Mouse (Mus musculus) embryonic stem cell, embryonic (primary cell): ENCODE measurements at regions not wholly inside any gene's neighbourhood (a gene's known extent, or its start where the extent isn't known, plus 50 kb on each side); places are given as distances from the start of the nearest gene placed in this dataset.

Source experiments
- CTCF ChIA-PET, 4 experiments: fragments of 300-600 bp in 2 of 4; fragments of 350-600 bp in 2 of 4; sonication (Branson Sonifier 250); formaldehyde crosslinking; loops; one replicate each; lab custom pipeline; 2022; ENCODE audit warnings: inconsistent platforms in 2 of 4; lab: Charles Lee
- POLR2A ChIA-PET, 4 experiments: fragments of 300-600 bp in 2 of 4; fragments of 350-600 bp in 2 of 4; sonication (Branson Sonifier 250); formaldehyde crosslinking; loops; one replicate each; lab custom pipeline; 2022; ENCODE audit warnings: antibody characterized with exemption in 4 of 4, inconsistent platforms in 1 of 4; lab: Charles Lee

DNA sequence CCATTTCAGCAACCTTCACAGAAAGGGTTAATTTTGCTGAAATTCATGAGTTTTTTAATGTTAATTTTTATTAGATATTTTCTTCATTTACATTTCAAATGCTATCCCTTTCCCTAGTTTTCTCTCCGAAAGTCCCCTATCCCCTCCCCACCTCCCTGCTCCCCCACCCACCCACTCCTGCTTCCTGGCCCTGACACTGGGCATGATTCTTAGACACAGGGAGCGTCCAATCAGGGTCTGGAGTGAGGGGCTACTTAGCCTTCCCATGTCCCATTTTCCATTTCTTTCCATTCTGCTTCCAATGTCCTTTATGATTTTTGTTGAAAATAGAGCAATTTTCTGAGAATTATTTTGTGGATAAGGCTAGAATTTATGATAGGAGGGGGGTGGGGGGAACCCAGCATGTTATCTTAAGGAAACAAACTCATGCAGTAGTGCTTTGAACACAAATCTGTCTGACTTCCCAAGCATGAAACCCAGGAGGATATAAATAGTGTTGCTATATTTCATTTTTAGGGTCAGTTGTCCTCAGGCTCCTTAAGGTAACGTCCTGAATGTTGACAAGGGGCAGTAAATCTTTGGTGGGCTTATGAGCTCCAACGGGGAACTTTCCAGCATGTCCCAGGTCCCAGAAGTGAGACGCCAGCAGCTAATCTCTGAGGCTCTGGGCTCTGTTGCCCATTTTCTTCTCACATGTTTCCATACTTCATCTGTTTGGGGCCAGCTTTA, 254.0 kb downstream of the 4930544G11Rik start:
- POLR2A ChIA-PET = interaction anchor here in 1 of 4 experiments (0.9 kb wide), 1 partner anchor 193 kb away, joined by 3 read pairs; no protein-coding TSS in a partner anchor
- CTCF ChIA-PET = no interaction called here

- ChIA-PET CTCF (interaction anchor here in 1 of 4 experiments (0.7 kb wide), 1 partner anchor 20 kb away, joined by 3 read pairs; no protein-coding TSS in a partner anchor), POLR2A (interaction anchor here in 1 of 4 experiments (0.6 kb wide), 1 partner anchor 571 kb away, joined by 3 read pairs; no protein-coding TSS in a partner anchor)
These were observed 265.1 kb downstream of the 4930544G11Rik start for GRCm38 (mm10) chr6:66217543-66217942.

GRCm38 (mm10) chr6:66224164-66224903, 271.9 kb downstream of the 4930544G11Rik start:
- ChIA-PET CTCF (no interaction called here), POLR2A (no interaction called here)

DNA sequence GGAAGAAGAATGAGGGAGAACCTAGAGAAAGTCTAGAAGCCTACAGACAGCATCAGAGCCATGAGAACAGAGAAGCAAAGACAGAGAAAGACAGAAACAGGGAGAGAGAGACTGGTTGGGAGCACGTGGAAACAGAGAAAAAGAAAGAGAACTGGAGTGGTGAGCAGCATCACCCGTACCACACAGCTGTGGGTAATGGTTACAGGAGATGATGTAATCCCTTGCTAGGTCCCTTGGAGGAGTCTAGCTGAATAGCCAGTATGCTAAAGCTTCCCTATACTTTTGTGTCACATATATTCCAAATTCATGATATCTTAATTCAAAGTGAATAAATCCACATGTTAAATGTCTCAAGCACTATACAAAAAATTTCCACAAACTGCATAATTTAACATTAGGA, 284.0 kb downstream of the 4930544G11Rik start:
- CTCF ChIA-PET = no interaction called here
- POLR2A ChIA-PET = no interaction called here

- CTCF ChIA-PET = no interaction called here
- POLR2A ChIA-PET = no interaction called here
These were observed 279.8 kb upstream of the Mad2l1 start for GRCm38 (mm10) chr6:66255378-66255777.

- ChIA-PET CTCF (no interaction called here), POLR2A (no interaction called here)
These were observed 271.8 kb upstream of the Mad2l1 start for GRCm38 (mm10) chr6:66263429-66263828.

DNA sequence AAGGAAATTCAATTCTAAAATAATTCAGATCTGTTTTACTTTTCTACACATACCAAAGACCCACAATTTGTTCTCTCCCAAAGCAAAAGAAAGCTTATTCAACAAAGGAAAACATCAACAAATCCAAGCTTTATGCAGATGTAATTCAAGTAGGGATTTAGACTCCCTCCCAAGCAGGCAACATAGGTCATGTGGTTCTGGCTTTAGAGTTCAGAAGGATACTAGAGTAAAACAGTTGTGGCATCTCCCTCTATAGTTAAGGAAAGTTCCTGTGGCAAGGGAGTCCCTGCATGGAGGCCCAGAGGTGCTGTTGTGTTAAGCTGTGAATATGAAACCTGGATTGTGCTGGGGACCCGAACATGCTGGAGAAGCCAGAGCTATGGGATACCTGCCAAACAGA, 271.3 kb upstream of the Mad2l1 start:
- CTCF ChIA-PET = no interaction called here
- POLR2A ChIA-PET = no interaction called here

- ChIA-PET POLR2A (no interaction called here), CTCF (no interaction called here)
These were observed 266.8 kb upstream of the Mad2l1 start for GRCm38 (mm10) chr6:66268427-66268826.

GRCm38 (mm10) chr6:66271414-66272206, 263.6 kb upstream of the Mad2l1 start:
- CTCF ChIA-PET = no interaction called here

GRCm38 (mm10) chr6:66272216-66272615, 263.0 kb upstream of the Mad2l1 start:
- CTCF ChIA-PET = no interaction called here
- POLR2A ChIA-PET = no interaction called here

More at GRCm38 (mm10) chr6:66271414-66272206, 263.6 kb upstream of the Mad2l1 start:
- POLR2A ChIA-PET = no interaction called here

DNA sequence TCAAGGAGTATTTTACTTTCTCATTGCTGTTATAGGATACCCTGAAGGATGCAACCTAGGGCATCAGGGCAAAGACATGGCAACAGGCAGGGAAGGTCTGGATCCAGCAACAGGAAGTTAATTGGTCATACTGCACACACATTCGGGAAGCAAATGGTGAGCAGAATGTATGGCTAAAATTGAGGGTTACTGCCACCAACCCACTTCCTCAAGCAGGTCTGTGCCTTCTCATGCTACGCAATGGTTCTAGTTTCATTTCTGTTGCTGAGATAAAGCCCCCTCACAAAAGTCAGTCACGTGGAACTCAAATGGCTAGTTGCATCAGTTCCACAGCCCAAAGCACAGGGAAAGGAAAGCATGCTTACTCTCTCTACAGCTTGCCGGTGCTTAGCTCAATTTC, 260.5 kb upstream of the Mad2l1 start:
- CTCF ChIA-PET = no interaction called here
- POLR2A ChIA-PET = no interaction called here

DNA sequence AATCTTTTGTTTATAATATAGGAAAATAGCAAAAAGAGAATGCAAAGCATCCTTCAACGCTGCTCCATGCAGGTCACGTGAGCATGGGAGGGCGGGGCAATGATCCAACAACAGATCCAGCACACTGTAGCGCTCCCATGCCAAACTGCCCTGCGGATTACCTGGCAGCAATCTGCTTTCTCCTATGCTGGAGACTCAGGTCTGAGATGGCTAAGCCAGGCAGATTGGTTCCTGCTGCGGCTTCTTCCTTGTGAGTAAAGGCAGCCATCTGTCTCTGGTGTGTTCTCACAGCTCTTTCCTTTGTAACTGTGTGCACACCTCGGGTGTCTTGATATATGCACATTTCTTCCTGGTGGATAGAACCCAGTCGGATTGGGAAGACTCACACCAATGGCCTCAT, 254.5 kb upstream of the Mad2l1 start:
- POLR2A ChIA-PET = no interaction called here
- CTCF ChIA-PET = no interaction called here

GRCm38 (mm10) chr6:66282566-66283115, 252.5 kb upstream of the Mad2l1 start:
- ChIA-PET POLR2A (interaction anchor here in 1 of 4 experiments (0.6 kb wide), 1 partner anchor 172 kb away, joined by 3 read pairs; no protein-coding TSS in a partner anchor), CTCF (no interaction called here)

- POLR2A ChIA-PET = no interaction called here
- CTCF ChIA-PET = no interaction called here
These were observed 251.7 kb upstream of the Mad2l1 start for GRCm38 (mm10) chr6:66283521-66283920.

GRCm38 (mm10) chr6:66287607-66288006, 247.6 kb upstream of the Mad2l1 start:
- ChIA-PET CTCF (no interaction called here), POLR2A (no interaction called here)

DNA sequence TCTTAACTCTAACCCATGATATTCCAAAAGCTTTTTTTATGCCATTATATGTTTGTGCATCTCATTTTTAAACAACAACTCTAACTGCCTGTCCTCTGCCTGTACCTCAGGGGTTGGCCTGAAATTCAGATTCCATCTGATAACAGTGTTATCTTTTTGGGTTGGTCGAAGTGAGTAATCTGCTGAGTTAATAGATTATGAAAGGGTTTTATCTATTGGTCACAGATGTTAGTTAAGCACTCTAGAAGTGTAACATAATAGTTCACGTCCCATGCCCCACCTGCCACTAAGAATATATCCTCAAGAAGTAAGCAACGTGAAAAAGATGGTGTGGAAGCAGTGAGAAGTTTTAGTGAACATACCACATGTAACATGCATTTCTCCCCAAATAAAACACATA, 246.0 kb upstream of the Mad2l1 start:
- POLR2A ChIA-PET = no interaction called here
- CTCF ChIA-PET = no interaction called here

- ChIA-PET CTCF (no interaction called here), POLR2A (no interaction called here)
These were observed 243.6 kb upstream of the Mad2l1 start for GRCm38 (mm10) chr6:66291576-66291975.

DNA sequence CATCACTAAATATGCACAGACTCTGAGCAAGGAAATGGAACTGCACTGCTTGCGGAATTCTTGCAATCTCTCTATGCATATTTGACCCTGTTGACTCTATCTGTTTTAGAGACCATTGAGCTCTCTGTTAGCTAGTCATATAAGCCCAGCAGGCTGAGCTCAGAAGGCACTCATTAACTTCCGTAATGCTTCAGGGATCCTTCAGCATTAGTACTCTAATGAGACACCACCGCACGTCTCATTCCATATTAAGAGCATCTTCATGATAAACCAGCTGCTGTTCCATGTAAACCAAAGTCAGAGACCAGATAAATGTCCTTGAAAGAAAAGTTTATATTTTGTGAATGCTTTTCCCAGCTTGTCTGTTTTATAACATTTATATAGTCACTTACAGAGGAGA, 237.1 kb upstream of the Mad2l1 start:
- ChIA-PET CTCF (no interaction called here), POLR2A (no interaction called here)

DNA sequence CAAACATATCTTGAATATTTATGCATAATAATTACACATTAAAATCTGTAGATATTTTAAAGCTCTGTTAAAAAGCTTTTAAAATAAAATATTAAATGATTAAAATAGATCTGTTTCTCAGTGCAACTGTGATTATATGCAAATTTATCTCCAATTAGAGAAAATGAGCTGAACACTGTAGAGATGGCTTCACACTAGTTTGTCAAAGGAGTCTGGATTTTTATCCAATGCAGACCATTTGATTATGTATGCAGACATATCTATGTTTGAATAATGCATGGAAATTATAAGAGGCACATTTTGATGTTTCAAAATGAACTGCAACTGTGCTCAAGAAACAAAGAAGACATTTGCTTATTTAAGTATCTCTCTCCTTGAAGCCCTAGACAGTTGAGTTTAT, 235.0 kb upstream of the Mad2l1 start:
- POLR2A ChIA-PET = no interaction called here
- CTCF ChIA-PET = interaction anchor here in 1 of 4 experiments (0.6 kb wide), 1 partner anchor 838 kb away, joined by 4 read pairs; no protein-coding TSS in a partner anchor
